ENCODE assay signal across 8 mouse cellular contexts in genomic region chr15:103514119-103514518, GRCm38 (mm10). TPM values are rescaled to one million over a fixed set of nuclear protein-coding genes. Genes with fewer than 3 reads are reported as not detected.
DNase-seq lines count a peak whose midpoint lies in the region; ATAC-seq and TF ChIP-seq lines count a peak whose summit lies in the region.

No protein-coding gene starts in this region.

- no peaks in the 10 kb centered on the region for H3K27me3 ChIP-seq in forebrain, postnatal 0 days (ENCODE audit: insufficient read depth, low read length)
- H3K27me3 ChIP-seq in liver, postnatal 0 days (ENCODE audit: insufficient read depth, low read length) = 0 out of 2 replicates have a peak, but pooled peaks cover 7% of the 10 kb centered on the region
- H3K27me3 ChIP-seq in neural tube, embryonic 13.5 days = no peaks in the 10 kb centered on the region
- H3K27me3 ChIP-seq in thymus, adult 2 months (ENCODE audit: control insufficient read depth, insufficient read depth, low read length) = no peaks in the 10 kb centered on the region

- DNase-seq in ES-CJ7 (ENCODE audit: low read depth, low spot score) = peak; percentile 88
- DNase-seq in cerebellum, adult 18-20 months = peak; percentile 80 to 88
- peak; percentile 94 for DNase-seq in forebrain, postnatal 0 days
- peak; percentile 60 for DNase-seq in heart, postnatal 25 days (ENCODE audit: low spot score)
- peak; percentile 80 to 87 for DNase-seq in kidney, postnatal 4 days
- DNase-seq in liver, postnatal 0 days = peak; percentile 40
- peak; percentile 56 for DNase-seq in thymus, adult 2 months

- H3K4me2 ChIP-seq in forebrain, postnatal 0 days (ENCODE audit: low read depth) = peak overlapping the region; percentile 45
- peak overlapping the region; percentile 52 for H3K4me2 ChIP-seq in liver, postnatal 0 days (ENCODE audit: low read depth, low read length)
- H3K4me2 ChIP-seq in neural tube, embryonic 13.5 days = peak overlapping the region; percentile 53

- H3K9me3 ChIP-seq in forebrain, postnatal 0 days (ENCODE audit: low read length) = no peaks in the 10 kb centered on the region
- no peaks in the 10 kb centered on the region for H3K9me3 ChIP-seq in liver, postnatal 0 days (ENCODE audit: low read length)
- H3K9me3 ChIP-seq in neural tube, embryonic 13.5 days = no peaks in the 10 kb centered on the region

- peak overlapping the region; percentile 33 for H3K4me3 ChIP-seq in forebrain, postnatal 0 days (ENCODE audit: low read depth, low read length)
- no peak overlapping the region; the same call in 1 of the 2 replicates for H3K4me3 ChIP-seq in liver, postnatal 0 days (ENCODE audit: low read depth, low read length)
- H3K4me3 ChIP-seq in neural tube, embryonic 13.5 days = peak overlapping the region; percentile 31
- H3K4me3 ChIP-seq in thymus, adult 2 months (ENCODE audit: control insufficient read depth, insufficient read depth, low read length) = no peak overlapping the region

- TF ChIP-seq EP300 in liver, postnatal 0 days (IDR thresholded peaks at IDR 0.05; ENCODE audit: low read depth) = no peak

- no peaks in the 10 kb centered on the region for H3K36me3 ChIP-seq in forebrain, postnatal 0 days (ENCODE audit: insufficient read depth)
- H3K36me3 ChIP-seq in liver, postnatal 0 days (replicated peaks; ENCODE audit: insufficient read depth, low read length) = no peaks in the 10 kb centered on the region
- no peaks in the 10 kb centered on the region for H3K36me3 ChIP-seq in neural tube, embryonic 13.5 days
- no peaks in the 10 kb centered on the region for H3K36me3 ChIP-seq in thymus, adult 2 months (ENCODE audit: control insufficient read depth, insufficient read depth, low read length)

- ATAC-seq in forebrain, postnatal 0 days = peak; percentile 98
- peak; percentile 73 for ATAC-seq in liver, postnatal 0 days
- peak; percentile 91 for ATAC-seq in neural tube, embryonic 13.5 days (ENCODE audit: low read depth)

- peak overlapping the region; percentile 80 for H3K27ac ChIP-seq in forebrain, postnatal 0 days (ENCODE audit: low read depth, low read length)
- H3K27ac ChIP-seq in liver, postnatal 0 days (ENCODE audit: low read depth) = no peak overlapping the region
- H3K27ac ChIP-seq in neural tube, embryonic 13.5 days (replicated peaks) = peak overlapping the region; percentile 85
- H3K27ac ChIP-seq in thymus, adult 2 months (ENCODE audit: control insufficient read depth, insufficient read depth, low read length) = no peak overlapping the region

- intact Hi-C loops in heart, postnatal 25 days (cut with DNase I) = no loop called here

- TF ChIP-seq POLR2A in thymus, adult 2 months (IDR thresholded peaks at IDR 0.05; ENCODE audit: control insufficient read depth, extremely low read depth, insufficient read depth, low read length, poor library complexity) = no peak

- TF ChIP-seq CTCF in forebrain, postnatal 0 days (IDR thresholded peaks at IDR 0.05; ENCODE audit: low read depth) = no peak
- no peak for TF ChIP-seq CTCF in liver, postnatal 0 days (IDR thresholded peaks at IDR 0.05; ENCODE audit: low read depth)
- TF ChIP-seq CTCF in thymus, adult 2 months (IDR thresholded peaks at IDR 0.05; ENCODE audit: borderline replicate concordance, control insufficient read depth, extremely low read depth, insufficient read depth, low read length, poor library complexity) = no peak

- peak overlapping the region; percentile 54 for H3K9ac ChIP-seq in forebrain, postnatal 0 days
- H3K9ac ChIP-seq in liver, postnatal 0 days (replicated peaks) = no peak overlapping the region
- H3K9ac ChIP-seq in neural tube, embryonic 13.5 days = peak overlapping the region; percentile 68

- peaks cover 24% of the 10 kb centered on the region for H3K4me1 ChIP-seq in forebrain, postnatal 0 days (ENCODE audit: insufficient read depth)
- no peaks in the 10 kb centered on the region for H3K4me1 ChIP-seq in liver, postnatal 0 days (ENCODE audit: insufficient read depth)
- H3K4me1 ChIP-seq in neural tube, embryonic 13.5 days (replicated peaks) = peaks cover 85% of the 10 kb centered on the region
- H3K4me1 ChIP-seq in thymus, adult 2 months (replicated peaks; ENCODE audit: control insufficient read depth, insufficient read depth, low read length) = 0 out of 2 replicates have a peak, but pooled peaks cover 2% of the 10 kb centered on the region

- WGBS in forebrain, postnatal 0 days = 3% methylated on average over 10 of the region's 10 CpGs
- WGBS in liver, postnatal 0 days (ENCODE audit: insufficient replicate concordance) = 6% methylated on average over 10 of the region's 10 CpGs
- 2% methylated on average over 10 of the region's 10 CpGs for WGBS in neural tube, embryonic 13.5 days
- 24% methylated on average over 10 of the region's 10 CpGs for WGBS in thymus, adult 2 months

RNA-seq across cellular contexts. Expression of gene Pde1b, which starts 11.3 kb away (rescaled TPM):
- 78.8 and 79.0 TPM in 2 replicates for total RNA-seq in forebrain, postnatal 0 days (2014; rRNA removed)
- polyA plus RNA-seq in forebrain, postnatal 0 days (2015; fragmentation: Nextera tagmentation; extraction: Ambion mirVana) = 43.4 and 54.1 TPM in 2 replicates
- total RNA-seq in heart, postnatal 25 days (2021) = 1 to 10 TPM; 1.1 to 1.4 TPM
- 0.24 and 0.62 TPM in 2 replicates for polyA plus RNA-seq in liver, postnatal 0 days (2015; fragmentation: Nextera tagmentation; extraction: Ambion mirVana)
- 83.3 and 88.7 TPM in 2 replicates for polyA plus RNA-seq in neural tube, embryonic 13.5 days (2015; fragmentation: Nextera tagmentation; extraction: Ambion mirVana)
- 28.0 and 33.4 TPM in 2 replicates for polyA plus RNA-seq in thymus, adult 2 months (2012; rRNA removed)

RNA-seq across cellular contexts. Expression of gene Ppp1r1a, which starts 23.7 kb away (rescaled TPM):
- total RNA-seq in forebrain, postnatal 0 days (2014; rRNA removed) = 109 and 128 TPM in 2 replicates
- 206 and 236 TPM in 2 replicates for polyA plus RNA-seq in forebrain, postnatal 0 days (2015; fragmentation: Nextera tagmentation; extraction: Ambion mirVana)
- total RNA-seq in heart, postnatal 25 days (2021) = 10 to 100 TPM; 10.5 to 12.0 TPM
- polyA plus RNA-seq in liver, postnatal 0 days (2015; fragmentation: Nextera tagmentation; extraction: Ambion mirVana) = 3.5 and 4.4 TPM in 2 replicates
- polyA plus RNA-seq in neural tube, embryonic 13.5 days (2015; fragmentation: Nextera tagmentation; extraction: Ambion mirVana) = 83.1 and 93.7 TPM in 2 replicates
- 4.4 and 6.6 TPM in 2 replicates for polyA plus RNA-seq in thymus, adult 2 months (2012; rRNA removed)

RNA-seq across cellular contexts. Expression of gene Glycam1, which starts 50.8 kb away (rescaled TPM):
- not detected in 2 replicates for total RNA-seq in forebrain, postnatal 0 days (2014; rRNA removed)
- polyA plus RNA-seq in forebrain, postnatal 0 days (2015; fragmentation: Nextera tagmentation; extraction: Ambion mirVana) = 0.24 TPM in 1 of 2 replicates, not detected in the other
- total RNA-seq in heart, postnatal 25 days (2021) = not detected
- not detected in 2 replicates for polyA plus RNA-seq in liver, postnatal 0 days (2015; fragmentation: Nextera tagmentation; extraction: Ambion mirVana)
- not detected in 2 replicates for polyA plus RNA-seq in neural tube, embryonic 13.5 days (2015; fragmentation: Nextera tagmentation; extraction: Ambion mirVana)
- 32.0 TPM in 1 of 2 replicates, not detected in the other for polyA plus RNA-seq in thymus, adult 2 months (2012; rRNA removed)

Comparison
In these comparisons a context has a peak if more than half of its experiments do, and no peak if none do; other contexts are left out.
1. DNase-seq: peak in every context shown above with its lines; median percentile 94 in forebrain, postnatal 0 days; 88 in ES-CJ7; 84 in cerebellum, adult 18-20 months; 84 in kidney, postnatal 4 days; 60 in heart, postnatal 25 days; 56 in thymus, adult 2 months; 40 in liver, postnatal 0 days.
2. H3K27ac ChIP-seq: peak in forebrain, postnatal 0 days (single experiment) and neural tube, embryonic 13.5 days (single experiment); none in liver, postnatal 0 days (single experiment) and thymus, adult 2 months (single experiment).
3. H3K4me3 ChIP-seq: peak in forebrain, postnatal 0 days (single experiment) and neural tube, embryonic 13.5 days (single experiment); none in liver, postnatal 0 days (single experiment) and thymus, adult 2 months (single experiment).
4. RNA of gene Pde1b, which starts 11.3 kb away (polyA plus RNA-seq): 83.3 to 88.7 TPM in neural tube, embryonic 13.5 days, 43.4 to 54.1 TPM in forebrain, postnatal 0 days and 28.0 to 33.4 TPM in thymus, adult 2 months; 0.24 to 0.62 TPM in liver, postnatal 0 days; every median in the first group is over 10 times any median in the second.
5. RNA of gene Ppp1r1a, which starts 23.7 kb away (polyA plus RNA-seq): 206 to 236 TPM in forebrain, postnatal 0 days and 83.1 to 93.7 TPM in neural tube, embryonic 13.5 days; 4.4 to 6.6 TPM in thymus, adult 2 months and 3.5 to 4.4 TPM in liver, postnatal 0 days; every median in the first group is over 10 times any median in the second.
6. Peak in every context shown above with its lines, with median percentiles within 50 percentile points of each other: ATAC-seq and H3K4me2 ChIP-seq.